Mouse (Mus musculus) left cerebral cortex, postnatal 4 days (tissue): ENCODE results near the gene Fgd6. TPM values are rescaled to one million over a fixed set of nuclear protein-coding genes. Genes with fewer than 3 reads are reported as not detected.

Experiments
- DNase-seq: peaks from one replicate; pipeline ENCODE4 v3.0.0-alpha.2; 2022
- intact Hi-C: fragments of 180-260 bp; cut with DNase I; formaldehyde crosslinking; loops from one replicate; pipeline ENCODE4 v1.15.1; 2025
- total RNA-seq, 2 experiments: library from RNA; stranded (reverse); gene quantifications; 2 replicates each; pipeline ENCODE4 v1.2.3; 2021

Gene Fgd6
- total RNA-seq, 2 experiments from 2014 or later: 5.5 to 5.8 TPM

GRCm38 (mm10) chr10:94043908-94044307, 8.1 kb downstream of the Fgd6 start:
- no peak for DNase-seq
- intact Hi-C loops: no loop called here

GRCm38 (mm10) chr10:94045301-94045700, 9.5 kb downstream of the Fgd6 start:
- intact Hi-C loops: no loop called here
- no peak for DNase-seq

GRCm38 (mm10) chr10:94047024-94047423, 11.2 kb downstream of the Fgd6 start:
- DNase-seq: no peak
- intact Hi-C loops: no loop called here

GRCm38 (mm10) chr10:94047845-94048559, 12.2 kb downstream of the Fgd6 start:
- no peak for DNase-seq
- intact Hi-C loops: no loop called here

GRCm38 (mm10) chr10:94049121-94049520, 13.3 kb downstream of the Fgd6 start:
- intact Hi-C loops: no loop called here
- peak; percentile 14 for DNase-seq

- intact Hi-C loops: no loop called here
- DNase-seq: no peak
These were observed 14.9 kb downstream of the Fgd6 start for GRCm38 (mm10) chr10:94050736-94051135.

GRCm38 (mm10) chr10:94056487-94056886, 20.7 kb downstream of the Fgd6 start:
- intact Hi-C loops: no loop called here
- no peak for DNase-seq

GRCm38 (mm10) chr10:94059618-94060055, 23.8 kb downstream of the Fgd6 start:
- intact Hi-C loops: no loop called here

GRCm38 (mm10) chr10:94060190-94060589, 24.4 kb downstream of the Fgd6 start:
- no peak for DNase-seq
- intact Hi-C loops: no loop called here

More at GRCm38 (mm10) chr10:94059618-94060055, 23.8 kb downstream of the Fgd6 start:
- no peak for DNase-seq

- DNase-seq: no peak
- intact Hi-C loops: no loop called here
These were observed 26.6 kb downstream of the Fgd6 start for GRCm38 (mm10) chr10:94062357-94062756.

GRCm38 (mm10) chr10:94066896-94067295, 31.1 kb downstream of the Fgd6 start:
- intact Hi-C loops: no loop called here

GRCm38 (mm10) chr10:94068701-94069100, 32.9 kb downstream of the Fgd6 start:
- intact Hi-C loops: no loop called here
- DNase-seq: peak; percentile 12

More at GRCm38 (mm10) chr10:94066896-94067295, 31.1 kb downstream of the Fgd6 start:
- DNase-seq: peak; percentile 15

- intact Hi-C loops: no loop called here
- DNase-seq: no peak
These were observed 35.8 kb downstream of the Fgd6 start for GRCm38 (mm10) chr10:94071641-94072040.

GRCm38 (mm10) chr10:94072261-94072915, 36.6 kb downstream of the Fgd6 start:
- peak; percentile 19 for DNase-seq
- intact Hi-C loops: no loop called here

GRCm38 (mm10) chr10:94072916-94073465, 37.2 kb downstream of the Fgd6 start:
- intact Hi-C loops: no loop called here
- DNase-seq: no peak

GRCm38 (mm10) chr10:94076966-94077825, 41.4 kb downstream of the Fgd6 start:
- no peak for DNase-seq
- intact Hi-C loops: no loop called here

- intact Hi-C loops: no loop called here
- no peak for DNase-seq
These were observed 44.9 kb downstream of the Fgd6 start for GRCm38 (mm10) chr10:94080740-94081139.

GRCm38 (mm10) chr10:94082040-94082734, 46.4 kb downstream of the Fgd6 start:
- intact Hi-C loops: no loop called here
- no peak for DNase-seq

GRCm38 (mm10) chr10:94086315-94086714, 50.5 kb downstream of the Fgd6 start:
- DNase-seq: no peak
- intact Hi-C loops: no loop called here

GRCm38 (mm10) chr10:94087367-94088077, 51.7 kb downstream of the Fgd6 start:
- intact Hi-C loops: no loop called here
- peak; percentile 46 for DNase-seq
